Mouse (Mus musculus) neural tube, embryonic 12.5 days (tissue): ENCODE measurements around the gene Gosr1. TPM values are rescaled to one million over a fixed set of nuclear protein-coding genes. Genes with fewer than 3 reads are reported as not detected.

ENCODE experiments used
- polyA plus RNA-seq: library from polyadenylated mRNA; unstranded; fragments of >200 nt; fragmentation: Nextera tagmentation; extraction: Ambion mirVana; gene quantifications from 2 replicates; pipeline ENCODE4 v1.2.1, GENCODE M21; 2016

Gene Gosr1
- polyA plus RNA-seq, 1 experiment from 2014 or later = 27.4 TPM

Other genes with a start within 250 kb of the Gosr1 start
- 74.9 and 76.2 TPM in 2 replicates for gene Abr, start 141.3 kb downstream of the Gosr1 start, polyA plus RNA-seq
- 0.27 and 0.38 TPM in 2 replicates for gene Bhlha9, start 91.1 kb downstream of the Gosr1 start, polyA plus RNA-seq
- 0.27 and 0.62 TPM in 2 replicates for gene Trarg1, start 83.8 kb downstream of the Gosr1 start, polyA plus RNA-seq
- gene Cpd, start 83.4 kb upstream of the Gosr1 start, polyA plus RNA-seq = 11.9 and 12.5 TPM in 2 replicates
- not detected in 2 replicates for gene Tmigd1, start 138.6 kb upstream of the Gosr1 start, polyA plus RNA-seq
- 175 TPM in 2 replicates for gene Blmh, start 161.2 kb upstream of the Gosr1 start, polyA plus RNA-seq
- 0.49 and 0.89 TPM in 2 replicates for gene Slc6a4, start 235.0 kb upstream of the Gosr1 start, polyA plus RNA-seq